Mouse (Mus musculus): ENCODE data around the gene Mtmr11.

- no peak for TF ChIP-seq CTCF (IDR thresholded peaks at IDR 0.05; ENCODE audit: low read depth)
- TF ChIP-seq EP300 (IDR thresholded peaks at IDR 0.05; ENCODE audit: low read depth), result no peak
These were observed 13.4 kb downstream of the Mtmr11 start for GRCm38 (mm10) chr3:96175251-96175650.

All from liver, embryonic 14.5 days (tissue).